Mouse (Mus musculus) adrenal gland, postnatal 36 days (tissue): ENCODE measurements at regions not wholly inside any gene's neighbourhood (a gene's known extent, or its start where the extent isn't known, plus 50 kb on each side); places are given as distances from the start of the nearest gene placed in this dataset.

Source experiments
- DNase-seq, 2 experiments: peaks; one replicate each; pipeline ENCODE4 v3.0.0; 2021; ENCODE audit warnings: mixed read lengths in 1 of 2

GRCm38 (mm10) chr11:112449632-112450031 lies 332.4 kb upstream of the Sox9 start:
- DNase-seq, result no peak

- no peak for DNase-seq
Observed at GRCm38 (mm10) chr11:112450227-112450626, 331.8 kb upstream of the Sox9 start.

- no peak for DNase-seq
Observed at GRCm38 (mm10) chr11:112458075-112458474, 323.9 kb upstream of the Sox9 start.

- no peak for DNase-seq
Observed at GRCm38 (mm10) chr11:112463121-112463520, 318.9 kb upstream of the Sox9 start.

GRCm38 (mm10) chr11:112464386-112464785 lies 317.6 kb upstream of the Sox9 start:
- no peak for DNase-seq

GRCm38 (mm10) chr11:112470336-112470735 lies 311.7 kb upstream of the Sox9 start:
- peak; percentile 4 to 40 for DNase-seq

- DNase-seq, result no peak
Observed at GRCm38 (mm10) chr11:112473237-112473636, 308.8 kb upstream of the Sox9 start.

GRCm38 (mm10) chr11:112473681-112474080 lies 308.3 kb upstream of the Sox9 start:
- no peak for DNase-seq

GRCm38 (mm10) chr11:112480360-112480759 lies 301.7 kb upstream of the Sox9 start:
- DNase-seq, result no peak

- no peak for DNase-seq
Observed at GRCm38 (mm10) chr11:112501781-112502180, 280.2 kb upstream of the Sox9 start.

- DNase-seq, result no peak
Observed at GRCm38 (mm10) chr11:112519076-112519475, 262.9 kb upstream of the Sox9 start.

- DNase-seq, result no peak
Observed at GRCm38 (mm10) chr11:112524983-112525382, 257.0 kb upstream of the Sox9 start.

GRCm38 (mm10) chr11:112542573-112542972 lies 239.5 kb upstream of the Sox9 start:
- DNase-seq, result no peak

GRCm38 (mm10) chr11:112543473-112543872 lies 238.6 kb upstream of the Sox9 start:
- no peak for DNase-seq

- DNase-seq, result no peak
Observed at GRCm38 (mm10) chr11:112545231-112546010, 236.6 kb upstream of the Sox9 start.

GRCm38 (mm10) chr11:112546162-112546561 lies 235.9 kb upstream of the Sox9 start:
- no peak for DNase-seq

- DNase-seq, result no peak
Observed at GRCm38 (mm10) chr11:112552838-112553237, 229.2 kb upstream of the Sox9 start.

GRCm38 (mm10) chr11:112563027-112563426 lies 219.0 kb upstream of the Sox9 start:
- no peak for DNase-seq

GRCm38 (mm10) chr11:112564706-112565215 lies 217.3 kb upstream of the Sox9 start:
- DNase-seq, result no peak

- no peak for DNase-seq
Observed at GRCm38 (mm10) chr11:112566071-112566470, 216.0 kb upstream of the Sox9 start.

- DNase-seq, result no peak
Observed at GRCm38 (mm10) chr11:112587386-112587785, 194.6 kb upstream of the Sox9 start.

- DNase-seq, result no peak
Observed at GRCm38 (mm10) chr11:112588088-112588487, 193.9 kb upstream of the Sox9 start.

GRCm38 (mm10) chr11:112590214-112590613 lies 191.8 kb upstream of the Sox9 start:
- DNase-seq, result no peak

- no peak for DNase-seq
Observed at GRCm38 (mm10) chr11:112592411-112593020, 189.5 kb upstream of the Sox9 start.
